Mouse (Mus musculus) spleen, embryonic (tissue): Measurements from ENCODE around the gene Rpl34.

Experiments used
- CTCF ChIA-PET: fragments of 350-600 bp; sonication (Branson Sonifier 250); formaldehyde crosslinking; loops from one replicate; lab custom pipeline; 2022; lab: Charles Lee

Gene Rpl34

DNA sequence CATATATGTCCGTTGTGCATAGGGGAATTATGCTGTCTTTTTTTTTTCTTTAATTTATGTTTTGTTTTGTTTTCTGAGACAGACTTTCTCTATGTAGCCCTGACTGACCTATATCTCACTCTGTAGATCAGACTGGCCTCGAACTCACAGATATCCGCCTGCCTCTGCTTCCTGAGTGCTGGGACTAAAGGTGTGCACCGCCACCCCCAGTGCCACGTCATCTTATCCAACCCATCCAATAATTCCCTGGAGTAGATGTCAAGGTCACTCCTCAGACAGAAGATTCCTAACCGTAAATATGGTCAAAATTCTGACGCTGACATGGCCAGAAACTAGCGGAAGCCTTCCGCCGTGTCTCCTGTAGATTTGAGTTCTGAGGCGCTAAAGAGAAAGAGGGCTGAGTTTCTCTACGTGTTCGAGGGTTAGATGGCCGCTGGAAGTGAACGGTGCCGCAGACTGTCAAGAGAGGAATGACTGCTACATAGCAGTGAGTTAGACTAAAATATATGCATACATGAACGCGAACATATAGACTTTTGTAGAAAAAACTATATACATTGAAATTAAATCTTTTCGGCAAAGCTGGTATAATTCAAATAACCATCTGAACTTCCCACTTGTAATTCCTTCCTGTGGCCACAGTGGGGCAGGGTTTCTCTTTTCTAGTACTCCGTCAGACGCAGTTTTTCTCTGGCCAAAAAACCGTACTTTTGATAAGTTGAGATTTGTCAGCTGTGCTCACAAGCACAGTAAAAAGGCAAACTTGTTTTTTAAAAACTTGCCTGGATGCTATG lies 15.2 kb downstream of the Rpl34 start:
- CTCF ChIA-PET = interaction anchor here (0.5 to 0.6 kb wide), 3 partner anchors 152 to 388 kb away, joined by 4 to 11 read pairs (median 6); no protein-coding TSS in a partner anchor

DNA sequence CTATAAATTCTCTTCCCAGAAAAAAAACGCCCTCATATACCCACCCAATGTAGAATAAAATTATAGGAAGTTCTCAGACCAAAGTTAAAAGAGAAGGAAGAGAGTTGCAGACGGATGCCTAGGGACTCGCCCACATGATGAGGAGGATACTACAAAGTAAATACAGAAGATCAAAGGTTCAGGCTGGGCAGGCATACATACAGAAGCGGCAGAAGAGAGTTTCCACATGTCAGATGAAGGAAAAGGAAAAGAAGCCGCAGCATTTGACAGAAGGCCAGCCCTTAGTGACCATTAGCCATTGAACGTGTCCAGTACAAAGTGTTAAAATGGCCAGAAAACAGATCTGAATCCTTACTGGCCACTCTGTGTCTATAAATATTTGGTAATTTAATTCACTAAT lies 17.3 kb downstream of the Rpl34 start:
- CTCF ChIA-PET = interaction anchor here (0.7 kb wide), 2 partner anchors 50 to 51 kb away, joined by 5 to 7 read pairs; no protein-coding TSS in a partner anchor

DNA sequence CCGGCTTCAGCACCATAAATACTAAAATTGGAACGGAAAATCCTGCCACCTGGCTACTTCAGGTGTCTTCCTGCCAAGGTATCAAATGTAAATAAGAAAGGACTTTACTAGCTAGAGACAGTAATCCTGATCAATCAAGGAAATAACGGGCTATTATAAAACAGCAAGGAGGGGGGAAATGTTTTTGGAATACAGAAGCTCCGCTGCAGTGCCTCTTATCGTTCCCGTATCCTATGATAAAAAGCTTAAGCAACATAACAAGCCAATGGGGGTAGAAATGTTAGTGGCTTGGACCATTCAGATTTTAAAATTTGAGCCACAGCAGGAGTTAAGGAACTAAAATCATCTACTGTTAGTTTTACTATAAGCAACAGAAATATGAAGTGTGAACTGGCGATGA lies 20.1 kb downstream of the Rpl34 start:
- CTCF ChIA-PET = no interaction called here

DNA sequence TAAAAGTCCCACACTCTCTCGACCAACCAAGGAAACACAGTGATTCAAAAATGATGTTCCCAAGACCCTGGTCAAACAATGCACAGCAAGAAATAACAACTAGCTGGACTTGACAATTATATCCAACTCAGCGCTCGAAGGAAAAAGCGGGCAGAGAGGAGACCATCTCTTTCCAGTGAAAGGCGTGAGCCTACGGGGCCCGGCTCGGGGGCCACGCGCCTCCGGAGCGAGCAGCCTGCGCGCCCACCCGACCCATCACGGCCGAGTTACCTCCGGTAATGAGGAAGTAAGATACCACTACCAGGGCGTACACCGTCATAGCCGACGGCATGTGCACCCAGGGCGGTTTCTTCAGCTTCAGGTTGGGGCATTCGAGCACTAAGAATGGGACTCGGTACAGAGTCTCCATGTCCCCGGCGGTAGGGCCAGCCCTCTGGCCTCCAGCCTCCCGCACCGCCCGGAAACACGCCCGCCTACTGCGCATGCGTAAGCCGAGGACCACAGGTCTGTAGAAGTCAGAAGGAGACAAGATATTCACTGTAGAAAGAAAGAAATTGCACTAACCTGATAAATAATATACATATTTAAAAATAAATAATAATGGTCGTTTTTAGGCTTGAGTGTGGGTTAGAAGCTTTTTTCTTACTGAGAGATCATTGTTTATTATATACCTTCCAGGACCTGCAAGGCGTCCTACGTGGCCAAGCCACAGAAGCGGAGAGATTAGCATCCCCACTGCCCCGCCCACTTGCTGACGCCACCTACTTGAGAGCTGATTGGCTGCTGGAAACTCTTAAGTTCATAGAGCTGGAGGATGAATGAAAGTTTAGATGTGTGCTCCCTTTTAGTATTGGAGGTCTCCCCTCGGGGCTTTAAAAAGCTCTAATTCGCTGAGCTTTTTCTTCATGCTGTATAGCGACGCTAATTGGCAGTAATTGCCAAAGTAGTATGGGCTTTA lies 21.0 kb downstream of the Rpl34 start, which contains the start of gene Ostc:
TSS of gene Ostc (minus strand) at position 478 of the 958 bp plus-strand sequence.
- CTCF ChIA-PET = interaction anchor here (0.7 to 1.0 kb wide), 2 partner anchors 29 to 311 kb away, joined by 3 read pairs; no protein-coding TSS in a partner anchor

DNA sequence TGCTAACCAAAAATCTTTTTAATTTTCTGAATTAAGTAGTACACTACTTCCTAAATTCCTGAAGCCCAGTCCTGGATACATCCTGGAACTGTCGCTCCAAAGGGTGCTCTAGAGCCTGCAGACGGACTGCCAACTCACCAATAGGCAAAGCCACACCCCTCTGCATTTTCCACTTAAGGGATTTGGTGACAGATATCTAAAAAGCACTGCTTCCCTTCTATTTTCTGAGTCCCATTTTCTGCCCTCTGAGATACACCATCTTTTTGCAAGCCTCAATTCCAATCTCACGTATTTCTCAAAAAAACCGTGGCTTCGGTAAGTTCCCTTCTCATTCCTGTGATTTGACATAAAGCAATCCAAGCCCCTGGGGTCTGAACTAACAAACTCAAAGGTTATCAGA lies 21.7 kb downstream of the Rpl34 start:
- CTCF ChIA-PET = interaction anchor here (1.0 kb wide), 1 partner anchor 312 kb away, joined by 3 read pairs; no protein-coding TSS in a partner anchor

DNA sequence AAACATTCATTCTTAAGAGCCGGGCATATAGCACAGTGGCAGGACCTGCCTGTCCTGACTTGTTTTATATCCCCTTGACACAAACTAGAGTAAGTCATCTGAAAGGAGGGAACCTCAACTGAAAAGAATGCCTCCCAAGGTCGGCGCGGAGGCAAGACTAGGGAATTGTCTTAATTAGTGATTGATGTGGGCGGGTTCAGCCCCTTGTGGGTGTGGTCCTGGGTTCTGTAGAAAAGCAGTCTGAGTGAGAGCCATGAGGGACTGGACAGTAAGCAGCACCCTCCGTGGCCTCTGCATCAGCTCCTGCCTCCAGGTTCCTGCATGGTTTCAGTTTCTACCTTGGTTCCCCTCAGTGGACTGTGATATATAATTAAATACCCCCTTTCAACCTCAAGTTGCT lies 27.9 kb downstream of the Rpl34 start:
- CTCF ChIA-PET = no interaction called here

DNA sequence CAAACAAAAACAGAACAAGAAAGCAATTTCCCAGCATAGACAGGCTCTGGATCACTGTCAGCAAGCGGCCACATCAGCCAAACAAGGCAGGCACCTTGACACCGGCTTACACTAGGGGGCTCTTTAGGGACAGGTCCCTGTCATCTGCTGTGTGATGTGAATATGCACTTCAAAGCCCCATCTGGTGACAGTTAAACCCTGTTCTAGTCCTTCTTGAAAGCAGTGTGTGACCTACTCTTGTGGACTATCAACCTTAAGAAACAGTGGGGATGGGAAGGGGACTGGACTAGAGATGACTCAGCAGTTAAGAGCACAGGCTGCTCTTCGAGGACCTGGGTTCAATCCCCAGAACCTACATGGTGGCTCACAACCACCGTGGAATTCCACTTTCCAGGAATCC lies 32.6 kb downstream of the Rpl34 start:
- CTCF ChIA-PET = interaction anchor here (0.6 kb wide), 1 partner anchor 7 kb away, joined by 3 read pairs; no protein-coding TSS in a partner anchor

DNA sequence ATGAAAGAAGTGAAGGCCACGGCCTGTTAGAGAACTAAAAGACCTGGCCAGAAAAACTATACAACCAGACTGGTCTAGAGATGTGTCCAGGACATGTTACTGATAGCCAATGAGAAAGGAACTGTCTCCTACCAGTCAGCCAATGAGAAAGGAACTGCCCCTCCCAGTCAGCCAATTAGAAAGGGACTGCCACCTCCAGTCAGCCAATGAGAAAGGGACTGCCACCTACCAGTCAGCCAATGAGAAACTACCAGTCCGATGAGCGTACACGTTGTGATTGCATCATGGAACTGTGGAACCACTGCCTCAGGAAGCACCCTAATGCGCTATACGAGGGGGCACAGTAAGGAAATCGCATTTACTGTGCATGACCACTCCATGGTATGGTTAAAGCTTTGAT lies 35.5 kb downstream of the Rpl34 start:
- CTCF ChIA-PET = no interaction called here

DNA sequence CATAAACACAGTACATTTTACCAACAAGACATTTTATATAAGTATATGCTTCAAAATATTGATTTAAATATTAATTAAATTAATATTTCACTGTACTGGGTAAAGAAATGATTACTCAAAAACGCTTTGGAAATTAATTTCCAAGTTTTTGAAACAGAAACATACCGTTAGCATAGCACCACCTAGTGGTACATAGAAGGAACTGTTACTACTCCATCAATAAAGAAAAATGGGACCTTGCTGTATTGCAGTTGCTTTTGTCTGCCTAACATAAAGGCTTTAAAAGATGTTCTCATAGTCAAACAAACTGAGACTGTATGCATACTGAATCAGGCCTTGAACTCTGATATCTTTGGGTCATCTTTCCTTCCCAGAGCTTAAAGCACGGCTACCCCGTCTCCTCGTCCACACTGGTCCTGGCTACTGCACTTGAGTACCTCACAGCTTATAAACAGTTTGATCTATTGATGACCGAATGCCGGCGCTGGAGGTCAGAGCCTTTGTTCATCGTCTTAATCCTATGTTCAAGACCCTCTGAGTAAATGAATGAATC lies 36.1 kb downstream of the Rpl34 start:
- CTCF ChIA-PET = no interaction called here

DNA sequence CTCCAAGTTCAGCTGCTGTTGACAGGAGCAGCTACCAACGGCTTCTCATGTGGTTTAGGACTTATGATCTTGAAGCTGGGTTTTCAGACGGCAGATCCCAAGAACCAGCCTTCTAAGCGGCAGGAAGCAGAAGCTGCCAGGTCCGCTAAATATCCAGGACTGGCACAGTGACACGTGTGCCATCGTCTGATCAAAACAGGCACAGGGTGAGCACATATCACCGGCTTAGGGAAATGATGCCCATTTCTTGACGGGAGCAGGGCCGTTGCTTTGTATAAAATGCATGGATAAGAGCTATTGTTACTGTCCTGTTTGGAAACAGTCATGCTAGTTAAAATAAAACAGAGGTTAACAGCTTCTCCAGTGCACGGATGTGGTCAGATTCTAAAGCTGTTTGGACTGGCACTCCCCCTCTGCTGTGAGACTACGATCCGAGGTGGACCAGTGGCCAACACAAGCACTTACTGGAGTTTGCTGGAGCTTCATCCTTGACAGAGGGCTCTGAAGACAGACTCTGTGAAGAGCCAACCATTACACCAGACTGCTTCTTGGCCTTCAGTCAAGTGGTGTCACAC lies 38.5 kb downstream of the Rpl34 start:
- CTCF ChIA-PET = interaction anchor here (0.6 to 0.8 kb wide), 4 partner anchors 20 to 643 kb away, joined by 4 to 15 read pairs (median 5); no protein-coding TSS in a partner anchor

DNA sequence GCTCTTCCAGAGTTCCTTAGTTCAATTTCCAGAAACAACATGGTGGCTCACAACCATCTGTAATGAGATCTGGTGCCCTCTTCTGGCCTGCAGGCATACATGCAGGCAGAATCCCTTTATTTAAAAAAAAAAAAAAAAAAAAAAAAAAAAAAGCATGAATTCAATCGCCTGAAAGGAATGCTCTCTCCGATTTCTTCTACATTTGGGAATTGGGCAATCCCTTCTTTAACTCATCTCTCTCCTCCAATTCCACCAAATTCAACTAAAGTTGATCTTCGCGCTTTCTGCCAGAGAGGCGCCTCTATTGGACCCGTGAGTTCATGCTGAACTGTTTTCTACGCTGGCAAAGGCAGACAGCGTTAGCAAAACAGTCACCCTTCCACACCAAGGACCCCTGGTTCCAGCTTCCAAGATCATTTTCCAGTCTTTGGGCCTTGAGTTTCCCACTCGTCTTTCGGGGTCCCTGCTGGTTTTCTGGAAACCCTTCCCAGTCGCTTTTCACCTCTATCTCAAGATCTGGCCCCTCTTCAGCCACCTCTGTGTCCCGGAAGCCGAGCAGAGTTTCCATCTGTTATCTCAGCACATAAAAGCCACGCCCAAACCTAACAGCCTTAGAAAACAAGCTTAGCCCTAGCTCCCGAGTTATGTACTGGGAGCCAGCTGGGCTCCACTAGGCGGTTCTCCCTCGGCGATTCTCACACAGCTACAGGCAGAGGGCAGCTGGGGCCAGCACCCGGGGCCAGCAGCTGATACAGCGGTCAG lies 39.2 kb downstream of the Rpl34 start:
- CTCF ChIA-PET = interaction anchor here (0.7 to 0.8 kb wide), 2 partner anchors 21 to 831 kb away, joined by 4 read pairs; no protein-coding TSS in a partner anchor

DNA sequence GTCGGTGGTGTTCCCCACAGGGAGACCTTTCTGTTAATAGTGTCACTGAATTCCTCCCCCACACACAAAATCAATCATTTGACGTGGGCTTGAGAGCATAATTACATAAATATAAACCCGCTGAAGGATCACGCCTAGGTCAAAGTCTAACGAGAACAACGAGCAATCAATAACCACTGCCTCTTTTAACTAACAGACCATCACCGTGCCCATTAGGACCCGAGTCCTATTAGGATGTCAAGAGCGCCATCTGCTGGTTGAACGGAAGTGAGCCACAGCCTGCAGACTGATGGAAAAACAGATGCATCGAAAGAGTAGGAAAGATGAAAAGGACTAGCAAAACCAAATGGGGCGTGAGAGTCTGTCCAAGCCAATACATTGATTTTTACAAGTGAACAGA lies 40.6 kb downstream of the Rpl34 start:
- CTCF ChIA-PET = no interaction called here

DNA sequence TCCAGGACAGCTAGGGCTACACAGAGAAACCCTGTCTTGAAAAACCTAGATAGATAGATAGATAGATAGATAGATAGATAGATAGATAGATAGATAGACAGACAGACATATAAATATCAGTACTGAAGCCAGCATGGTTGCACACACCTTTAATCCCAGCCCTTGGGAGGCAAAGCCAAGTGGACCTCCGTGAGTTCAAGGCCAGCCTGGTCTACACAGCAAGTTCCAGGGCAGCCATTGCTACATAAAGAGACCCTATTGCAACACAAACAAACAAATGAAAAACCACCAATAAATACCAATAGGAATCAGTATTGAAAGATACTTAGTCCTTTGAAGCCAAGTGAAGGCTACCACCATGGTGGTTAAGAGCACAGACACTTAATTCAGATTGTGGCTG lies 43.1 kb downstream of the Rpl34 start:
- CTCF ChIA-PET = no interaction called here

DNA sequence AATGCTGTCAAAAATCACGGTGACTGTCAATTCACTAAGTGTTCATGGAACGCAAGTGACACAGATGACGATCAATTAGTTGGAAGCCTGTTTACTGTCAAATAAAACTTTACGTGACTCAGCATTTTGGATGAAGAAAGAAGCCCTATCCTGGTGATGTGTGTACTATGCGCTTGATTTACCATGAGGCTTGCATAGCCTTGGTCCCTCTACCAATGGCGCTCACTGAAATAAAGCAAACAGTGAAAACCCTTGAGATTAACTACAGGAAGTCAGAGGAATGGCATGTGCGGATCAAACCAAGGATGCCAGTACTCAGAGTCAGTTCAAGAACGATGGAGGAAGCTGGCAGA lies 45.2 kb downstream of the Rpl34 start:
- CTCF ChIA-PET = no interaction called here

DNA sequence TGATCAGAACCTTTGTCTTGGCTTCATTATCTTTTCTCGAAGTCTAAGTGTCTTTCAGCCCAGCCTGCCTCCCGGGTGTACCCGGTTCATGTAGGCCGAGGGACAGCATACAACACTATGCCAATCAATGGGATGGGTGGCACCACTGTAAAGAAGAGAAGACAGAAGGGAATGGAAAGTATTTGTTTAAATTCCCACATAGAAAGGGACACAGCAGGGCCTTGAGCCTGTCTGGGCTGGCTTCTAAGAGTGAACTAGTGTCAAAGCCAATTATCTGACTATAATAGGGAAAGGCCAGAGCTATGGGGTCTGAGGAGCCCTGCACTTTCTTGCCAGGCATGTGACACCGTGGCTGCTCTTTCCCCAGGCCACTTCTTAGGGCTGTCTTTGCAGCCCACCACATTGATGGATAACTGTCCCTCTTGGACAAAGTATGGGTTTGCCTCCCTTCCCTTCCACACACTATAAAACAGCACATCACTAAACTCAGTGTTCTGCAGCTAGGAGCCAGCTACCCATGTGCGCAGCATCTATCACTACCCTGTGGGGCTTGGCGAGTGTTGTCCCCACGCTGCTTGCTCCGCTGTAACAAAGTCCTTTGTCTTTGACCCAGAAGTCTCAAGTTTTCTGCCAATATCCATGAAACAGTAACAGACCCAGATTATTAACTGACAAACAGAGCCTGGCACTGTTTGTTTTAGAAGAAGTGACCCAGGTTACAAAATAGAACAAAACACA lies 45.8 kb downstream of the Rpl34 start:
- CTCF ChIA-PET = no interaction called here

DNA sequence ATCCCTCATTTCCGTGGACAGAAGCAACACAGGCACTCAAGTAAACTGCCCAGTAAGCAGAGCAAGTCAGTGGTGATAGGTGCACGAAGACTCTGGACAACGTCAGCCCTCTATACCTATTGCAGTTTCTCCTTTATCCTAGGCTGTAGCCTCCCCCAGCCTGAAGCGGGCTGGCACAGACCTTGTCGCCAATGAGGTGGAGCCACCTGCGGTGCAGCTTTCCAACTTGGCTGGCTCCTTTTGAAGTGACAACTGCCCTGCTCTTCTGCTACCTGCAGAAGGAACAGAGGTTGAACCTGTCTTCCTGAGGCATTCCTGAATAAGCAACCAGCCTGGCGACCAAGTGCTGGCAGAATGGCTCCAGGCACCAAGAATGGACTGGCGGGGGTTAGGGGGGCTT lies 46.4 kb downstream of the Rpl34 start:
- CTCF ChIA-PET = no interaction called here

DNA sequence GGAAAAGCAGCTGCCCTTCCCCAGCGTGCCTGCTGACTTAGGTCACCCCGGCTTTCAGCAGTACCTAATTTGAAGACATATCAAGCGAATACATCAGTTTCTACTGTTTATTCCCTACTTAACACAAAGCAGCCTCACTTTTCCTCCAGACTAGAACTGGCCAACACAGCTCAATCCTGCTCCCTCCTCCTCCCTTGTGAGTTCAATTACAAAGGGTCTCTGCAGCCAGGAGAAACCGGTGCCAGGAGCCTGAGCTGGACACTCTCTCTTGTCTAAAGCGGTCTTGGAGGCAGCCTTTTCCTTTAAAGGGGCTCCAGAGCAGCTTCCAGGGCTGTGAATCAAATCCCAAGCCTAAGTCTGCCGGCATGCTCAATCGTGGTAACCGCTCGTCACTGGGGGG lies 48.0 kb downstream of the Rpl34 start:
- CTCF ChIA-PET = no interaction called here

DNA sequence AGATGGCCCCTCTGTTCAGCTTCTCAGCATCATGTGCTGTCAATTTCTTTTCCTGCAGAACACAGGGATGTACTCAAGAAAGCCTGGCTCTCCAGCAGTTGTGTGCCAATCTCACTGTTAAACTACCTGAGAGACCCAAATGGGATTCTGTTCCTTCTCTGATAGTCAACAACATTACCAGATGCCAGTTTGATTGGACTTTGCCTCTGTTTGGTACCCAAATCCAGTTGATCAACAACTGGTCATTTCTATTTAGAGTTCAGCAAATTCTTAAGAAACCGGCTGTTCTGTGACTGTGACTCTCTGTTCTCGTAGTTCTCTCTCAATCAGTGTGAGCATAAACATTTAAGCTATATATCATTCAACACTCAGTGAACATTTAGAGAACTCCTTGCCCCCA lies 49.0 kb downstream of the Rpl34 start:
- CTCF ChIA-PET = no interaction called here

DNA sequence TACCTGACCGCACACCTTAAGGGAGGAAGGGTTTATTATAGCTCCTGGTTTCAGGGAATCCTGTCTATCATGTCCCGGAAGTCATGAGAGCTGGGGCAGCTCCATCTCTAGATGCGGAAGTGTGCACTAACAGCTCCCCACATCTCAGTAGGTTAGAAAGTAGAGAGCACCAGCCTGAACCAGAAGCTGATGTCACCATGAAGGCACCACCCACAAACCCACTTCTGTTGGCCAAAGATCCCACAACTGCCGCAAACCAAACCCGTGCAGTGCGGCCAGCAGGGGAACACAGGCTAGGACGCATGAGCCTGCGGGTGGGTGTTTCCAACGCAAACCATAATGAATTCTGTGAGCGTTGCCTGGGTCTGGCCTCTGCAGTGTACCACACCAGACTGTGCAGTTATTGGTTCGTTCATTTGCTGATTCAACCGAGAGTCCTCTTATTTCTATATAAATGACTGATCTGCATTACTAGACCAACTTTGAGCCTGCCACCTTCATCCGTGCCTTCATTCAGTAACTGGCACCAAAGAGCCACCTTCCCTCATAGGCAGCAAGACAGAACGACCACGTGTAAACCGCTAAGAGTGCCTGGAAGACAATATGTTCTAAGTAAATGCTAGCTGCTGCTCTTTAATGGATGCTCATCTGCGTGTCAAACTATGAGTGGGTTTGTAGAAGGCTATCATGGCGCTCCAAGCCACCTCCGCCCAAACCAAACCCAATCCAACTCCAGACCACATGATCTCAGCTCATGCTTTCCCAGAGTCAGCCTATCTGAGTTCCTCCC lies 52.3 kb downstream of the Rpl34 start:
- CTCF ChIA-PET = no interaction called here
